Mouse (Mus musculus) adipocyte (in vitro differentiated cells): ENCODE measurements around the gene Sycp2.

Source experiments
- DNase-seq: peaks from one replicate; pipeline ENCODE4 v3.0.0-alpha.2; 2016; ENCODE audit warnings: low spot score

The Sycp2 gene

GRCm38 (mm10) chr2:178303453-178304187 lies 103.9 kb downstream of the Sycp2 start:
- no peak for DNase-seq
